Mouse (Mus musculus) liver, embryonic 13.5 days (tissue): ENCODE results near the gene Proca1. TPM values are rescaled to one million over a fixed set of nuclear protein-coding genes. Genes with fewer than 3 reads are reported as not detected.

Source experiments
- ATAC-seq: fragments of 200-750 bp; cut with Nextera tagmentation; 2 replicates; pipeline ENCODE4 v1.8.0; 2017; ENCODE audit warnings: low read depth, mild to moderate bottlenecking, moderate number of reproducible peaks, moderate library complexity
- DNase-seq: peaks from one replicate; pipeline ENCODE4 v3.0.0; 2022
- H3K27ac ChIP-seq: fragments of 300-500 bp; sonication (generic); 2 replicates; pipeline ENCODE4 v1.5.1; 2015; ENCODE audit warnings: moderate library complexity, mild to moderate bottlenecking, inconsistent platforms
- H3K27me3 ChIP-seq: fragments of 300-500 bp; sonication (generic); 2 replicates; pipeline ENCODE4 v1.6.1; 2015; ENCODE audit warnings: mild to moderate bottlenecking, inconsistent platforms
- H3K36me3 ChIP-seq: fragments of 300-500 bp; sonication (generic); 2 replicates; pipeline ENCODE4 v1.6.1; 2015; ENCODE audit warnings: mild to moderate bottlenecking, inconsistent platforms
- H3K4me1 ChIP-seq: fragments of 300-500 bp; sonication (generic); replicated peaks from 2 replicates; pipeline ENCODE4 v1.6.1; 2015; ENCODE audit warnings: inconsistent platforms
- H3K4me2 ChIP-seq: fragments of 300-500 bp; sonication (generic); 2 replicates; pipeline ENCODE4 v1.6.1; 2015; ENCODE audit warnings: inconsistent platforms, mild to moderate bottlenecking, moderate library complexity
- H3K4me3 ChIP-seq: fragments of 300-500 bp; sonication (generic); replicated peaks from 2 replicates; pipeline ENCODE4 v1.5.1; 2015; ENCODE audit warnings: mild to moderate bottlenecking, inconsistent platforms
- H3K9ac ChIP-seq: fragments of 300-500 bp; sonication (generic); 2 replicates; pipeline ENCODE4 v1.6.1; 2015; ENCODE audit warnings: mild to moderate bottlenecking, inconsistent platforms
- H3K9me3 ChIP-seq: fragments of 300-500 bp; sonication (generic); replicated peaks from 2 replicates; pipeline ENCODE4 v1.6.1; 2016; ENCODE audit warnings: inconsistent platforms
- WGBS: fragments of 180-500 bp; shearing (Covaris S2); methylation state at CpG from one replicate; pipeline ENCODE4 v1.1.7; 2015; ENCODE audit not compliant: insufficient replicate concordance; 5-methylcytosine and 5-hydroxymethylcytosine counted together
- polyA plus RNA-seq: library from polyadenylated mRNA; unstranded; fragments of >200 nt; fragmentation: Nextera tagmentation; extraction: Ambion mirVana; gene quantifications from 2 replicates; pipeline ENCODE4 v1.2.1, GENCODE M21; 2015

Proca1 gene
- polyA plus RNA-seq, 1 experiment from 2014 or later: 0.44 TPM

DNA sequence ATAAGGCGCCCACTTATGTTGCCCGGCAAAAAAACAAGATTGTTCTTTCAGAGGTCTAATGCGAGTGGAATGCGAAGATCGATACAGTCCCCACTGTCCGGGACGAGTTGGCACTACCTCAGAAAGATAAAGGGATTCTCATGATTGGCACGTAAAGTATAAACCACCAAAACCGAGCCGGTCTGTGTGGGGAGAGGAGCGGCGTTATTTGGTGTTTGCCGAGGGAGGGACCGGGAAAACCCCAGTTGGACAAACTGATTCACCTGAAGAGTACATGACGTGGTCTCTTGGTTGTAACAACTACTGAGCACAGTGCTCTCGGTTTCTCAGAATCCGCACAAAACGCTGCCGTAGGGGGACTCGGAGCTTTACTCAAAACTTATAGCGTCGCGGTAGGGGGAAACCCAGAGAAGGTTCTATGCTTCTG is 16.3 kb upstream of the Proca1 start:
- under 1% methylated on average over 23 of the region's 23 CpGs for WGBS
- Histone ChIP-seq H3K4me1 (peaks cover 69% of the 10 kb centered on the region), H3K27ac (peak overlapping the region; percentile 100), H3K9ac (peak overlapping the region; percentile 99), H3K4me3 (peak overlapping the region; percentile 94), H3K36me3 (peaks cover 34% of the 10 kb centered on the region), H3K27me3 (no peaks in the 10 kb centered on the region), H3K4me2 (peak overlapping the region; percentile 81), H3K9me3 (no peaks in the 10 kb centered on the region)
- DNase-seq (no peak), ATAC-seq (no peak)

DNA sequence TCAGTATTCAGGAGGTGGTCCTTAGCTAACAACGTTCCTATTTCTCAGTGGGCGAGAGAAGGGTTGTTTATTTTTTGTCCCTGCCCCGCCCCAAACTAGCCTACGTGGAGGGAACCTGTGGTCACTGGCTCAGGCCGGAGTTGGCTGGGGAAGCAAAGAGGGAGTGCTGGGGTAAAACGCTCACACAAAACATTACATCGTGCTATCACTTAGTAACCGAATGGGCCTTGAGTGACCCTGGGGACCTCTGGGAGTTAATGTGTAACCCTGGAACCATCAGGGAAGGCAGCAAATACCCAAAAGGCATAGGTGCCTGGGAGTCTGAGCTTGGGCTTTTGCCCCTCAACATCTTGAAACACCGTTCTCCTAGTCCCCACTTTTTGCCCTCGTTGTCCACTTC is 15.8 kb upstream of the Proca1 start:
- peak overlapping the region; percentile 81 for H3K4me2 ChIP-seq
- H3K4me1 ChIP-seq: peaks cover 69% of the 10 kb centered on the region
- 0% methylated on average over 10 of the region's 10 CpGs for WGBS
- peak overlapping the region; percentile 94 for H3K4me3 ChIP-seq
- peak overlapping the region; percentile 99 for H3K9ac ChIP-seq
- ATAC-seq (peak; percentile 20), DNase-seq (peak; percentile 71)
- H3K36me3 ChIP-seq: peaks cover 36% of the 10 kb centered on the region
- H3K9me3 ChIP-seq: no peaks in the 10 kb centered on the region
- no peaks in the 10 kb centered on the region for H3K27me3 ChIP-seq
- H3K27ac ChIP-seq: peak overlapping the region; percentile 100

DNA sequence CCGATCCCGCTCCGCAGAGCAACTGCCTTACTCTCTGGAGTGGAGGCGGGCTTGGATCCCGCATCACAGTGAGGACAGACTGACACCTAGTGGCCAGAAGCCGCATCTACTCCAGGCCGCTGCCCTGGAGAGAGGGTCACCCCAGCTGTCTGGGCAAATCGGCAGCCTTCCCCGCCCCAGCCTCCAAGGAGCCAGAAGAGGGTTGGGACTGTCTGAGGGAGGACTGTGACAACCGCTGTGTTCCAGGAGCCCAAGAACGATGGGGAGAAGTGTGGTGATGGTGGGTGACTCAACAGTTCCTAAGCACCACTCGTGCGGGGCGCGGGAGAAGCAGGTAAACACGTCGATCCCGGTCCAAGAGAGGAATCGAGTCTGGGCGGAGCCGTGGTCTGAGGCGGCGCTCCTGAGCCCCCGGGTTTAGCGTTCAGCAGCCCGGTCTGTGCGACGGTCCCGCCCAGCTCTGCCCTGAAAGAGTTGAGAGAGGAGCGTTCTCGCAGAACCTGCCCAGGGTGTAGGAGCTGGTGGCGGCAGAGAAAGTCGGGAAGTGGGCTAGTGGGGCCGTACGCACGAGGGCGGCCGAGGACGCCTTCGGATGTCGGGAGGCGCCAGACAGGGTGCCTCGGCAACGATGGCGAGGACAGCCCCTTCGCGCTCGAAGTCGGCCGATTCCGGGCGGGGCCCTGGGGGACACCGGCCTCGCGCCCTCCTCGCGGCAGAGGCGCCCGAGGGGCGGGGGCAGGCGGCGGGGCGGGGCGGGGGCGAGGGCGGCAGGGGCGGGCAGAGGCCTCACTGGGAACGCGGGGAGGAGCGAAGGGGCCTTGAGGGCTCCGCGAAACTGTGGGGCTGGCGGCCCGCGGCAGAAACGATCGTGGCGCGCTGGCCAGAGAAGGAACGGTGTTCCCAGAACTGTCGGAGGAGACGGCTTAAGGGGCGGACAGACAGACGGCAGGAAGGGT is 15.0 kb upstream of the Proca1 start:
- WGBS: under 1% methylated on average over 81 of the region's 84 CpGs
- DNase-seq (peak; percentile 90), ATAC-seq (peak; percentile 79)
- H3K4me2 ChIP-seq: peak overlapping the region; percentile 81
- peak overlapping the region; percentile 94 for H3K4me3 ChIP-seq
- H3K36me3 ChIP-seq: peaks cover 38% of the 10 kb centered on the region
- H3K9ac ChIP-seq: peak overlapping the region; percentile 99
- peak overlapping the region; percentile 100 for H3K27ac ChIP-seq
- no peaks in the 10 kb centered on the region for H3K27me3 ChIP-seq
- peaks cover 63% of the 10 kb centered on the region for H3K4me1 ChIP-seq
- H3K9me3 ChIP-seq: no peaks in the 10 kb centered on the region

DNA sequence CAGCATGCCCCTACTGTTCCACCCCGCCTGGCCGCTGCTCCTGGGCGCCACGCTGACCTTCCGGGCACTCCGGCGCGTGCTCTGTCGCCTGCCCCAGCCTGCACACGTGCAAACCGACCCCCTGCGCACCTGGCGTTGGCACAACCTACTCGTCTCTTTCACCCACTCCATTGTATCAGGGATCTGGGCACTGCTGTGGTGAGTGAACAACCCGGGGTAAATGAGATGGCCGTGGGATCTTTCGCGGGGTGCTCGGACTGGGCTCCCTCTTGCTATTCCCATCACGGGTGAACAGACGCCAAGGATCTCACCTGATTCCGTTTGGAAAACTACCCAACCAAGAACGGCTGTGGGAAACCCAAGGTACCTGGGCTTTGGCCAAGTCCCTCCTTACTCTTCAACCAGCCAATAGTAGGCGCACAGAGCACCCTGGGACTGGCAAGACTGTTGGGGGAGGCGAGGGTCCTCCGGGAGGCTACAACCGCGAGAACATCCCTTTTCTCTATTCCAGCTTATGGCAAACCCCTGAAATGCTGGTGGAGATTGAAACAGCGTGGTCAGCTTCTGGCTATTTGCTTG is 14.2 kb upstream of the Proca1 start:
- Histone ChIP-seq H3K27me3 (no peaks in the 10 kb centered on the region), H3K4me3 (peak overlapping the region; percentile 94), H3K4me1 (peaks cover 63% of the 10 kb centered on the region), H3K36me3 (peaks cover 38% of the 10 kb centered on the region), H3K9ac (peak overlapping the region; percentile 99), H3K9me3 (no peaks in the 10 kb centered on the region), H3K27ac (peak overlapping the region; percentile 100), H3K4me2 (peak overlapping the region; percentile 81)
- WGBS: under 1% methylated on average over 29 of the region's 29 CpGs
- peak; percentile 4 for ATAC-seq
- no peak for DNase-seq

DNA sequence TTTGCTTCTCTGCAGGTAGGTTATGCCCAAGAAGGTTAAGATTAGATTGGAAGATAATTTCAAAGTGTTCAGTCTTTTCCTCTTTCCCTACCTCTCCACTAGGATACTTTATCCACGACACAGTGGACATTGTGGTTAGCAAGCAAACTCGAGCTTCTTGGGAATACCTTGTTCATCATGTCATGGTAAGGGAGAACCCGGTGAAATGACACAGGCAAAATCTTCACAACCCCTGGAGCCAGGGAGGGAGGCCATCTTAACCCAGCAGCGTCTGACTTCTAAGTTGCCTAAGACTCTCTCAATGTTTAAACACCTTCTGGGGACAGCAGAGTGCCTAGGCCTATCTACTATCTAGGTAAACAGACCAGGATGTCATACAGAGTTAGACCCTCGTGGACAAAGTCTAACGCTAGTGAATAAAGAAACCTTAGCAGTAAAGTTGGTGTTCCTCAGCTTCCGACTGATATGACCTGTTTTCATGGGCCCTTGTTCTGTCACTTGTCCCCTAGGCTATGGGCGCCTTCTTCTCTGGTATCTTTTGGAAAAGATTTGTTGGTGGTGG is 13.7 kb upstream of the Proca1 start:
- peak overlapping the region; percentile 81 for H3K4me2 ChIP-seq
- DNase-seq (no peak), ATAC-seq (no peak)
- H3K9me3 ChIP-seq: no peaks in the 10 kb centered on the region
- H3K27ac ChIP-seq: peak overlapping the region; percentile 100
- 10% methylated on average over 8 of the region's 8 CpGs for WGBS
- no peaks in the 10 kb centered on the region for H3K27me3 ChIP-seq
- peaks cover 63% of the 10 kb centered on the region for H3K4me1 ChIP-seq
- peaks cover 38% of the 10 kb centered on the region for H3K36me3 ChIP-seq
- H3K4me3 ChIP-seq: peak overlapping the region; percentile 94
- H3K9ac ChIP-seq: peak overlapping the region; percentile 99

DNA sequence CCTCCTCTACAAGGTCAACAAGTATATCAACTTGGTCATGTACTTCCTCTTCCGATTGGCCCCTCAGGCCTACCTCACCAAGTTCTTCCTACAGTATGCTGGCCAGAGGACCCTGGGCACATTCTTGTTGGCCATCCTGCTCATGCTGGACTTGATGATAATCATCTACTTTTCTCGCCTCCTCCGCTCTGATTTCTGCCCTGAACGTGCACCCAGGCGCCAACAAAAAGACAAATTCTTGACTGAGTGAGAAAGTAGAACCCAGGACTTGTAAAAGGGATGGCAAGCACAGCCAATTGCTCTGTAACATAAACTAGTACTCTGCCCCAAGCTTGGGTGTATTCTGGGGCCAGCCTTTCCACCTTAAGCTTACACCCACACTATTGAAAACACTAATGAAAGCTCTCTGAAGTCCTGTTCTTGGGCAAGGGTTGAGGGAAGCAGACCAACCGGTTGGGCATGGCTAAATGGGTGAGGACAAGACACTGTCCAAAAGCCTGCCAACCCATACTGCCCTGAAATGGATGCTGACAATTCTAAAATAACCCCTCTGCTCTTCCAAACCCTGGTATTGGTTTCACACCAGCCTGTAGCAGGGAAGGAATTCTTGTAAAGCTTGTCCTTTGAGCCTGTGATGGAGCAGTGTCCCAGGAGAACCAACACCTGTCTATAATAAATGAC is 13.0 kb upstream of the Proca1 start:
- DNase-seq (no peak), ATAC-seq (no peak)
- H3K4me1 ChIP-seq: peaks cover 56% of the 10 kb centered on the region
- WGBS: 28% methylated on average over 6 of the region's 6 CpGs
- peak overlapping the region; percentile 81 for H3K4me2 ChIP-seq
- no peaks in the 10 kb centered on the region for H3K9me3 ChIP-seq
- peak overlapping the region; percentile 100 for H3K27ac ChIP-seq
- H3K9ac ChIP-seq: peak overlapping the region; percentile 99
- no peaks in the 10 kb centered on the region for H3K27me3 ChIP-seq
- peaks cover 38% of the 10 kb centered on the region for H3K36me3 ChIP-seq
- peak overlapping the region; percentile 94 for H3K4me3 ChIP-seq

DNA sequence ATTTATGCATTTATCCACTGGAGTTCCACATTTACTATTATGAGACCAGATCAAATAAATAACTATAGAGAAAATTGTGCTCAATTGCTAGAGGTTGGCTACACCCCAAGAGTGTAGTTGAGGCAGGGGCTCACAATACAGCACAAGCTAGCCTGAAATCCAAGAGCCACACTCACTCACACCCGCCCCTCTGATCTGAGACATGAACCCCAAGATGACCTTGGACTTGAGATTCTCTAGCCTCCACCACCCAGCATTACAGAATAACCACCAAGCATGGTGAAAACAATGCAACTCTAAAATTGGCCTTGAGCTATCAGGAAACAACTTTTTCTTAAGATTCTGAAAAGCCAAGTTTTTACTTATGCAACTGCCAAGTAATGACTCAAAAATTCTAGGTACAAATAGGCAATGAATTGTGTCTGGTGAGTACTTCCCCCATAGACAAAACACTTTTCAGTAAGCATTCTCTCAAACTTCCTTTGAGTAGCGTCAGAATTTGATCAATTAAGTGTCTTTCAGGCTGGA is 11.3 kb upstream of the Proca1 start:
- H3K27ac ChIP-seq: peak overlapping the region; percentile 100
- peaks cover 12% of the 10 kb centered on the region for H3K27me3 ChIP-seq
- no peak for DNase-seq
- H3K9me3 ChIP-seq: no peaks in the 10 kb centered on the region
- H3K36me3 ChIP-seq: peaks cover 38% of the 10 kb centered on the region
- 28% methylated on average over 2 of the region's 2 CpGs for WGBS
- peaks cover 47% of the 10 kb centered on the region for H3K4me1 ChIP-seq
- H3K4me2 ChIP-seq: peak overlapping the region; percentile 81
- H3K9ac ChIP-seq: peak overlapping the region; percentile 99
- no peak for ATAC-seq
- peak overlapping the region; percentile 94 for H3K4me3 ChIP-seq

DNA sequence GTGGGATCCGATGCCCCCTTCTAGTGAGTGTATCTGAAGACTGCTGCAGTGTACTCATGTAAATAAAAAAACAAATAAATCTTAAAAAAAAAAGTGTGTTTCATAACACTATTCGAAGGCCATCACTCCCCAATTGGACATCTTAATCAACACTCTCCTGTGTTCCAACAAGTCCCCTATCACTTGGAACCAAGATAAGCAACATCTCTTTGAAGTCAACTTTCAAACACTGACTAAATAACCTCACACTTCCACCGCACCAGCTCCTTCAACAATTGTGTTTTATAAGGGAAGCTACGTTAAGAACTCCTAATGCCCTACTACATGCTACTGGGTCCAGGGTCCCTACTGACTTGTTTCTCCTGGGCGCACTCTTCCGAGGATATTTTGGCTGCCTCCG is 10.7 kb upstream of the Proca1 start:
- H3K36me3 ChIP-seq: peaks cover 38% of the 10 kb centered on the region
- no peaks in the 10 kb centered on the region for H3K9me3 ChIP-seq
- peak overlapping the region; percentile 100 for H3K27ac ChIP-seq
- H3K4me3 ChIP-seq: peak overlapping the region; percentile 94
- under 1% methylated on average over 7 of the region's 7 CpGs for WGBS
- DNase-seq (no peak), ATAC-seq (no peak)
- H3K4me2 ChIP-seq: peak overlapping the region; percentile 81
- peaks cover 47% of the 10 kb centered on the region for H3K4me1 ChIP-seq
- peaks cover 18% of the 10 kb centered on the region for H3K27me3 ChIP-seq
- H3K9ac ChIP-seq: peak overlapping the region; percentile 99

DNA sequence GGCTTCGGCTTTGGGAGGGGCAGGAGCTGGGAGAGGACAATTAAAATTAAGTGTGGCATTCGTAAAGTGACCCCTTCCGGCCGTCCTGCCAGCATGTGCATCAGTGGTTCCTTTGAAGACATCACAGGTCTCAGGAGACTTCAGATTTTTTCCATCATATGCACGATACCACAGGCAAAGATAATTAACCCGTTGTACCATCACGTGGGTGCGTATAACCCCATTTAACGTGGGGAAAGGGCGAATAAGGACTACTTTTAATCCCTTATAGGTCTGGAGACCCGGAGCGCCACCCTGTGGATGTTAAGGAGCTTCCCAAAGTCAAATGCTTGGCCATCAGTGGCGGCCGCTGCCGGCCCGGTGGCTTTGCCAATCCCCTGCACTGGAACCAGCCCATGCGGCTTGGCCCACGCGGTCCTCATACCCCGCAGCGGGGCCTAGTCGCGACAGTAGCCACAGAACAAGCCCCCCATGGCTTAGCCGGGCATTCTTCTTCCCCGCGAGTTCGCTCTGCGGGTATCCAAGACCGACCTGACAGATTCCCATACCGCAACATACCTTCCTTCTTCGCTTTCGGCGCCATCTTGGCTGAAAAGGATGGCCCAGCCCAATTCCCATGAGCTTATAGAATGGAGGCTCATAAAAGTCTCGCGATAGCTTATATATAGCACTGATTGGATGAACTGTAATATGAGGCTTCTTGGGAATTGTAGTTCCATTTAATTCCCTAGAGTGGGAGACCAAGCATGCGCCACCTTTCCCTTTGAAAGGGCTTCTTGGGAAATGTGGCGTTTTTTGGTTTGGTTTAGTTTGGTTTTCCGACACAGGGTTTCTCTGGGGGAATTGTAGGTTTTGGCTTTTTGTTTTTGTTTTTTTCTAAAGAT is 10.0 kb upstream of the Proca1 start, which contains the start of gene Rpl23a:
TSS of gene Rpl23a (minus strand) at position 624 of the 884 bp plus-strand sequence.
- DNase-seq (peak; percentile 80), ATAC-seq (peak; percentile 76)
- H3K27me3 ChIP-seq: peaks cover 26% of the 10 kb centered on the region
- peak within 1 kb of the TSS; percentile 81 for H3K4me2 ChIP-seq
- peak within 1 kb of the TSS; percentile 94 for H3K4me3 ChIP-seq
- no peaks in the 10 kb centered on the region for H3K9me3 ChIP-seq
- peaks cover 38% of the 10 kb centered on the region for H3K36me3 ChIP-seq
- H3K4me1 ChIP-seq: peaks cover 47% of the 10 kb centered on the region
- under 1% methylated on average over 38 of the region's 38 CpGs for WGBS
- H3K9ac ChIP-seq: peak within 1 kb of the TSS; percentile 99
- H3K27ac ChIP-seq: peak within 1 kb of the TSS; percentile 100
